Mouse (Mus musculus) frontal cortex, adult 2 months (tissue): Measurements from ENCODE around the gene Fbxw15. TPM values are rescaled to one million over a fixed set of nuclear protein-coding genes. Genes with fewer than 3 reads are reported as not detected.
"Not testable (repeated sequence)": the region's sequence is repeated elsewhere in the genome, so short reads cannot be mapped to it uniquely, and the experiment has no call there.

ENCODE experiments used
- DNase-seq, 2 experiments: peaks; one replicate each; pipeline ENCODE4 v3.0.0; 2022; ENCODE audit warnings: low spot score in 1 of 2; ENCODE audit errors: extremely low spot score in 1 of 2
- polyA plus RNA-seq: library from polyadenylated mRNA; depleted of rRNA; stranded (reverse); fragments of >200 nt; gene quantifications from 2 replicates; pipeline ENCODE4 v1.2.3, GENCODE M21; 2012; rRNA removed

Fbxw15 gene
- not detected in 2 replicates for polyA plus RNA-seq

DNA sequence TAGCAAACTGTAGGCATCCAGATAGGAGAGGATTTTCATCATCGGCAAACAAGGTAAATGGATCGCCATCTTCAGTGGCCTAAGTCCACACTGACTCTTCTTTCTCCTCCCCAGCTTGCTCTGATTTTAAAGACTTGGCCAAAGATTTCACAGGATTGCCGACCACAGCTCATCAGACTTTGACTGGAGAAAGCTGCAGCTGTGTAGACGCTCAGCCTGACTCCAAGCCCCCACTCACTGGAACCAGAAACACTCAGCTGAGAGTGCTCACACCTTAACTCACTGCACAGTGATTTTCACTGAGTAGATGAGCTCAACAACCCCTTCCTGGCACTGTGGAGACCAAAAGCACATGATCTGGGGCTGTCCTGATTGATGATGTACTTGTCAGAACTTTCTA, at the start of gene Fbxw15:
Fbxw15 (minus strand) TSS at position 101 of the 400 bp plus-strand sequence.
- DNase-seq, result not testable (repeated sequence)

DNA sequence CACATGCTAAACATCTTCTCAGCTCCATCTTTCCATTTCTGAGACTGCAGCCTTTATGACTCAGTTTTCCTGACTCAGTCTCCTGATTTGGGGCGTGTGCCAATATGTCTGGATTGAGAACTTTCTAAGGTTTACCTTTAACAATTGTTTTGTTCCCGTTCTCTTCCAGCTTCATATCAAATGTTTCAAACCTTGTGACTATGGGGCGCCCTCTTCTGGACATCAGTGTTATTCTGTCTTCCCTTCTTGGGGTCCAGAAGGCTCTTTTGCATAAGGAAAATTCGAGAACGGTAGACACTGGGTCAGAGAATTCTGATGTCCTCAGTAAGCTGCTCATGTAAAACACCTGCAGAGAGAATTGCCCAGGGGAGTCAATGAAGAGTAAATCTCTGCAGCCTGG, 38.8 kb upstream of the Fbxw15 start:
- DNase-seq, result peak in 1 of 2 experiments; percentile 53

DNA sequence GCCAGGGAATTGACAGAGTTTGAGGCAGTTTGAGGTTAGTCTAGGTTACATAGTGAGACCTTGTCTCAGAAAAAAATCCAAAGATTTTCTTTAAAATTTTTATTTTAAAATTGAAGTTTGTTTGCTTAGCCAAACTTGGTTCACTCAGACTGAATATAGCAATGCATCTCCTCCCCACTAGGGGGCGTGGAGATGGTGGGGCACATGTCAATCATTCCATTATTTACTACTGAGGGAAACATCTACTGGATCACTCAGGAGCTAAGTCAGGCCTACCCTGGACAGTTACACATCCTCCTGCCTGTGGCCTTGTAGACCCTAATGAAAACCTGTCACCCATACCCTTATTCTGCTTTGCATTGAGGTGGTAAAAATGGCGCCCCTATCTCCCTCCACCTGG, 34.1 kb upstream of the Fbxw15 start:
- DNase-seq, result not testable (repeated sequence)

DNA sequence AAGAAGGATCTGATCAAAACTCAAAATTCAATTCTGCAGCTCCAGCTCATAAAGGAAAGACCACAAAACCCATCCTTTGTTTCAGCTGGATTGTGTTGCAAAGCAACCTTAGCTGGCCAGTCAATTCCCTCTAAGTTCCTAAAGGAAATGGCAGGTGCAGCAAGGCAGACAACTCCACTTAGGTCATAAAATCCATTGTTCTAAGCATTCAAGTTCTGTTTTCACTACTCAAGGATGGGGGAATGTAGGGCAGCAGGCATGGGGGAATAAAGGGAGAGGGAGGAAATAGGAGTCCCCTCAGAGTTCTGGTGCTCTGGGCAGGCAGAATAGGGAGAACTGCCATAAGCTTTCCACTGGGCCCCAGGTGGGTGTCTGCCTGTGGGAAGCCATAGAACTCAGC, 29.2 kb upstream of the Fbxw15 start:
- DNase-seq, result no peak

DNA sequence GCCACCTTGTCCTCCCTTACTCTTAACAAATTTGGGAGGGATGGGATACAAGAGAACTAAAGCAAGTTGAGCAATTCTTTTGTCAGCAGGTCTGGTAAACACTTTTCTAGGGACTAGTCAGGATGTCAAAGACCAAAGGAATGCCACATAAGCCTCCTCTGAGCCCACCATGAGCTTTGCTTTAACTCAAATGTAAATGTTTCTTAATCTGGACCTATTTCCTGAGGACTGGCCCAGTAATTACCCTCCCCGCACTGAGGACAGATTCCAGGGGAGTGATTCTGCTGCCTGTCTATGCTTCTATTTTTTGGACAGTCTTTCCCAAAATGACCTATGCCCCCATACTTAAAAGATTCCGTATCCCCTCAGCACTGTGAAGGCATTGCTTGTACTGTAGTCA, 26.8 kb upstream of the Fbxw15 start:
- DNase-seq, result no peak

DNA sequence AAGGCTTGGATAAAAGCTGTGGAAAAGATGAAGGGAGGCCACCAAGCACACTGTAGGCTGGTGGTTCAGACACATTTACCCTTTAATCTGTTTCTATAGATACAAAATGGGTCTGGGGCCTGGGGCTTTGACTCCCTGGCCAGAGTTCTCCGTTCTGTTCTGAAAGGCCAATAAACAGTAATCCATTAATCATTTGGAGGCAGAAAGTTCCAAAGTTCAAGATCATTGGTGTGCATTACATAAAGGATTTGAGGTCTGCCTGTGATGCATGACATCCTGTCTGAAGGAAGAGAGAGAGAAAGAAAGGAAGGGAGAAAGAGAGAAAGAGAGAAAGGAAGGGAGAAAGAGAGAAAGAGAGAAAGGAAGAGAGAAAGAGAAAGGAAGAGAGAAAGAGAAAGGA, 2.5 kb downstream of the Fbxw15 start:
- no peak for DNase-seq

DNA sequence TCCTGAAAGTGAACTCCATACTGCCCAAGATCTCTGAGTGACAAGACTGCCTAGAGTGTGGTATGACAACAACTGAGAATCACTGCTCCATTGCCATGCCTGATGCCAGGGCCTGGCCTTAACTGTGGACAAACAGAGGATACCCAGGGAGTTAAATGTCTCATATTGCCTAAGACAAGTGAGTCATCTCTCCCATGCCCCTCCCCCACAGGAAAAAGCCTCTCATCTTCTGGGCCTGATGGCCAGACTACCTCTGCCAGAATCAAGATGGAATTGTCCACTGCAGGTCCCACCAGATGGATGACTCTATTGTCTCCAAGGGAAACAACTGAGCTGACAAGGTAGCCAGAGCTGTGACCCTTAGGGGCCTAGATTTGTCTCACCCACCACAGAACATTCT, 6.0 kb downstream of the Fbxw15 start:
- DNase-seq, result not testable (repeated sequence)

DNA sequence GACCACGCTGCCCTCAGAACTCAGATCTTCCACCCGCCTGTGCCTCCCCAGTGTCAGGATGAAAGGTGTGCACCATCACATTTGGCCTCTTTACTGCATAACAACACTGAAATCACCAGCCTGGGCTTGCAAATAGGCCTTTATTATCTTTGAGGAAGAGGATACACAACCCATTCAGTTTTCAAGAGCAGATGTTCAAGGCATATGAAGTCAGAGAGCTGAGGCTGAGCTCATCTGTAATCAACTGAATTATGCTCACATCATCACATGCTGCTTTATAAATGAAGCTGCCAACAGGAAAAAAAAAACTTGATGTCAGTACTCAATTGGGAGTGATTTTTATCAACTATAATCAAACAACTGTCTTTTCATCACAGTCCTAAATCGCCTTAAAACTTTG, 15.6 kb downstream of the Fbxw15 start:
- peak in 1 of 2 experiments; percentile 1 for DNase-seq

DNA sequence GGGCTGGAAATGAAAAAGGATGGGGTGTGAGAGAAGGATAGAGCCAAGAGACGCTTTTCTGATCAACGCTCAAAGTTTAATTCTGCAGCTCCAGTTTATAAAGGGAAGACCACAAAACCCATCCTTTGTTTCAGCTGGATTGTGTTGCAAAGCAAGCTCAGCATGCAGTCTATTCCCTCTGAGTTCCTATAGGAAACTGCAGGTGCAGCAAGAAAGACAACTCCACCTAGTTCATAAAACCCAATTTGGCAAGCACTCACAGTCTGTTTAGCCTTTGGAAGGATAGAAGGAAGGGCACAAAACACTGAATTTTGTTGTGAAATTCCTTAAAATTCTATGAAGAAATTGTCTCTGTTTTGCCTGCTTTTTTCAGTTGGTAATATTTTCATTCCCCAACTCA, 18.4 kb downstream of the Fbxw15 start:
- not testable (repeated sequence) for DNase-seq

DNA sequence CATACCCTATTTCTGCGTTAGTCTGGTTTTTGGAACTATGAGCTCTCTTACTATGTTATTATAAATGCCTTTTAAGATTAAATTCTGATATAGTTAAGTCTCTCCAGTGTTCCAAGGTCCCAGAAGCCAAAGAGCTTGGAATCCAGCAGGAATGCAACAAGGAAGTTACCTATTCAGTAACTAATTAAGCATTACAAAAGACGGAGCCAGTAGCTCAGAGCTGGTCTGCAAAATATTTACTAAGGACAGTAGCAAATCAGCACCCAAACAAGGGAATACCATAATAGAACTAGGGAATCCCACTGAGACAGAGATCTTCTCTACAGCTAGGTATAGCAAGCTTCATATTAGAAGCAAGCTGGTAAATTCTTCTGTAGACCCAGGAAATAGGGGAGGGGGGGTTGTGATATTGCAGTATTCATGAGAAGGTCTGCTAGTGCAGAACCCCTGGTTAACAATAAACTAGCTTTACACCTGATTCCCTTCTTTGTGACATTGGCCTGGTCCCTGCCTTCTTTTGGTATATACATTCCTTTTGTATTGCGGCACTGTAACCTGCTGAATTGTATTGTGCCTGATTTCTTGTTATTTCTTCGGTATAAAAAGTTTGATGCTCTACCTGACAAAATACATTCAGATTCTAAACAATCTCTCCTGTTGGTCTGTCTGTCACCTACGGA, 44.5 kb downstream of the Fbxw15 start:
- DNase-seq, result no peak

Other genes with a start within 250 kb of the Fbxw15 start
- gene Fbxw28, start 228.6 kb downstream of the Fbxw15 start, polyA plus RNA-seq, result not detected in 2 replicates
- not detected in 2 replicates for gene Fbxw22, start 164.0 kb downstream of the Fbxw15 start, polyA plus RNA-seq
- gene Fbxw16, start 119.1 kb downstream of the Fbxw15 start, polyA plus RNA-seq, result not detected in 2 replicates
- not detected in 2 replicates for gene Fbxw19, start 72.4 kb downstream of the Fbxw15 start, polyA plus RNA-seq
- gene Fbxw24, start 57.8 kb upstream of the Fbxw15 start, polyA plus RNA-seq, result not detected in 2 replicates
- gene Fbxw25, start 96.4 kb upstream of the Fbxw15 start, polyA plus RNA-seq, result not detected in 2 replicates
- not detected in 2 replicates for gene Fbxw18, start 134.4 kb upstream of the Fbxw15 start, polyA plus RNA-seq
- not detected in 2 replicates for gene Fbxw26, start 177.8 kb upstream of the Fbxw15 start, polyA plus RNA-seq
- 0.12 TPM in 1 of 2 replicates, not detected in the other for gene Fbxw27, start 222.4 kb upstream of the Fbxw15 start, polyA plus RNA-seq
- gene Spink8, start 244.0 kb upstream of the Fbxw15 start, polyA plus RNA-seq, result 0.64 and 0.67 TPM in 2 replicates